Mouse (Mus musculus): ENCODE data around the gene Gm44502.

Gene Gm44502

GRCm38 (mm10) chr15:89399716-89400115 lies 29.8 kb downstream of the Gm44502 start:
- no peak for DNase-seq (ENCODE audit: low spot score)

- DNase-seq (ENCODE audit: low spot score) = no peak
Observed at GRCm38 (mm10) chr15:89398146-89398545, 31.4 kb downstream of the Gm44502 start.

- no peak for DNase-seq (ENCODE audit: low spot score)
Observed at GRCm38 (mm10) chr15:89396883-89397282, 32.6 kb downstream of the Gm44502 start.

- DNase-seq (ENCODE audit: low spot score) = no peak
Observed at GRCm38 (mm10) chr15:89390081-89390480, 39.4 kb downstream of the Gm44502 start.

- no peak for DNase-seq (ENCODE audit: low spot score)
Observed at GRCm38 (mm10) chr15:89387127-89387526, 42.4 kb downstream of the Gm44502 start.

- DNase-seq (ENCODE audit: low spot score) = no peak
Observed at GRCm38 (mm10) chr15:89384617-89385016, 44.9 kb downstream of the Gm44502 start, which contains the start of gene Klhdc7b. Gene Klhdc7b (plus strand): TSS chr15:89384917.

- no peak for DNase-seq (ENCODE audit: low spot score)
Observed at GRCm38 (mm10) chr15:89379429-89379828, 50.1 kb downstream of the Gm44502 start.

GRCm38 (mm10) chr15:89378831-89379401 lies 50.6 kb downstream of the Gm44502 start, which contains the start of gene Odf3b:
Gene Odf3b (minus strand): TSS chr15:89379282.
- no peak for DNase-seq (ENCODE audit: low spot score)

- no peak for DNase-seq (ENCODE audit: low spot score)
Observed at GRCm38 (mm10) chr15:89377938-89378828, 51.3 kb downstream of the Gm44502 start.

GRCm38 (mm10) chr15:89377362-89377761 lies 52.1 kb downstream of the Gm44502 start:
- DNase-seq (ENCODE audit: low spot score) = no peak

GRCm38 (mm10) chr15:89376957-89377356 lies 52.5 kb downstream of the Gm44502 start, which contains the start of gene Tymp:
Gene Tymp (minus strand): TSS chr15:89377039.
- DNase-seq (ENCODE audit: low spot score) = no peak

GRCm38 (mm10) chr15:89376040-89376439 lies 53.5 kb downstream of the Gm44502 start:
- no peak for DNase-seq (ENCODE audit: low spot score)

- no peak for DNase-seq (ENCODE audit: low spot score)
Observed at GRCm38 (mm10) chr15:89374801-89375534, 54.5 kb downstream of the Gm44502 start.

GRCm38 (mm10) chr15:89374340-89374739 lies 55.2 kb downstream of the Gm44502 start:
- DNase-seq (ENCODE audit: low spot score) = no peak

- DNase-seq (ENCODE audit: low spot score) = peak; percentile 90
Observed at GRCm38 (mm10) chr15:89373762-89374248, 55.7 kb downstream of the Gm44502 start, which contains the start of gene Sco2. Gene Sco2 (minus strand): TSS chr15:89373846.

GRCm38 (mm10) chr15:89373027-89373761 lies 56.3 kb downstream of the Gm44502 start:
- peak; percentile 83 for DNase-seq (ENCODE audit: low spot score)

- DNase-seq (ENCODE audit: low spot score) = no peak
Observed at GRCm38 (mm10) chr15:89372536-89372935, 57.0 kb downstream of the Gm44502 start.

GRCm38 (mm10) chr15:89372068-89372467 lies 57.4 kb downstream of the Gm44502 start:
- DNase-seq (ENCODE audit: low spot score) = no peak
